Mouse (Mus musculus): ENCODE results near the gene Olfr834.

Olfr834 gene

GRCm38 (mm10) chr9:18987690-18988089 is at the start of gene Olfr834:
TSS of gene Olfr834 (plus strand) at chr9:18987990.
- no peak for DNase-seq (ENCODE audit: low read depth, low spot score)

- no peak for DNase-seq (ENCODE audit: low read depth, low spot score)
Observed at GRCm38 (mm10) chr9:18962021-18962420, 25.8 kb upstream of the Olfr834 start.

GRCm38 (mm10) chr9:19032435-19032834 is 44.6 kb downstream of the Olfr834 start, which contains the start of gene Olfr835:
TSS of gene Olfr835 (plus strand) at chr9:19032735.
- DNase-seq (ENCODE audit: low read depth, low spot score): no peak

All from telencephalon, adult 2 months (tissue).